Mouse (Mus musculus) frontal cortex, postnatal 10 days (tissue): ENCODE results near the gene Ap1g2.
A peak's percentile ranks its signal among the peaks of the same experiment; 100 is the strongest.

Experiments used
- DNase-seq, 2 experiments: peaks; one replicate each; pipeline ENCODE4 v3.0.0; 2022; ENCODE audit warnings: low spot score in 2 of 2, mixed read lengths in 1 of 2

The Ap1g2 gene

GRCm38 (mm10) chr14:55059931-55060330, 46.5 kb downstream of the Ap1g2 start:
- DNase-seq: no peak

GRCm38 (mm10) chr14:55059009-55059408, 47.4 kb downstream of the Ap1g2 start:
- no peak for DNase-seq

- peak; percentile 83 to 85 for DNase-seq
Measured at GRCm38 (mm10) chr14:55055167-55055834, 51.1 kb downstream of the Ap1g2 start.

- no peak for DNase-seq
Measured at GRCm38 (mm10) chr14:55054191-55054749, 52.1 kb downstream of the Ap1g2 start.

- peak; percentile 79 to 85 for DNase-seq
Measured at GRCm38 (mm10) chr14:55053708-55054190, 52.6 kb downstream of the Ap1g2 start.

GRCm38 (mm10) chr14:55053050-55053449, 53.3 kb downstream of the Ap1g2 start:
- no peak for DNase-seq

GRCm38 (mm10) chr14:55052496-55052895, 53.9 kb downstream of the Ap1g2 start:
- DNase-seq: peak; percentile 81 to 85
